Mouse (Mus musculus): ENCODE results near the gene Golga4. TPM values are rescaled to one million over a fixed set of nuclear protein-coding genes. Genes with fewer than 3 reads are reported as not detected.

Golga4 gene
- total and polyA plus RNA-seq, 2 experiments from 2014 or later: 27.2 to 36.8 TPM

- Histone ChIP-seq H3K4me2 (ENCODE audit: low read depth, low read length) (no peak overlapping the region), H3K27me3 (ENCODE audit: insufficient read depth, low read length) (no peaks in the 10 kb centered on the region), H3K4me1 (ENCODE audit: insufficient read depth, low read length) (no peaks in the 10 kb centered on the region), H3K27ac (no peak overlapping the region), H3K36me3 (ENCODE audit: insufficient read depth, low read length) (no peaks in the 10 kb centered on the region), H3K4me3 (ENCODE audit: low read length) (no peak overlapping the region), H3K9me3 (ENCODE audit: low read length) (no peaks in the 10 kb centered on the region), H3K9ac (replicated peaks; ENCODE audit: low read length) (no peak overlapping the region)
- TF ChIP-seq CTCF (IDR thresholded peaks at IDR 0.05; ENCODE audit: low read depth): no peak
- ATAC-seq: no peak
- DNase-seq (ENCODE audit: low spot score): no peak
- WGBS: 48% methylated on average over 7 of the region's 7 CpGs
Measured at GRCm38 (mm10) chr9:118624146-118624545, 118.1 kb downstream of the Golga4 start.

GRCm38 (mm10) chr9:118629763-118630379, 123.8 kb downstream of the Golga4 start:
- no peak for TF ChIP-seq CTCF (IDR thresholded peaks at IDR 0.05; ENCODE audit: low read depth)
- H3K4me3 ChIP-seq (ENCODE audit: low read length): no peak overlapping the region
- DNase-seq (ENCODE audit: low spot score) (no peak), ATAC-seq (no peak)
- no peaks in the 10 kb centered on the region for H3K9me3 ChIP-seq (ENCODE audit: low read length)
- no peaks in the 10 kb centered on the region for H3K4me1 ChIP-seq (ENCODE audit: insufficient read depth, low read length)
- no peak overlapping the region for H3K4me2 ChIP-seq (ENCODE audit: low read depth, low read length)
- no peaks in the 10 kb centered on the region for H3K27me3 ChIP-seq (ENCODE audit: insufficient read depth, low read length)
- 58% methylated on average over 6 of the region's 6 CpGs for WGBS
- no peak overlapping the region for H3K27ac ChIP-seq
- H3K9ac ChIP-seq (replicated peaks; ENCODE audit: low read length): no peak overlapping the region
- no peaks in the 10 kb centered on the region for H3K36me3 ChIP-seq (ENCODE audit: insufficient read depth, low read length)

Other genes starting within 250 kb of the Golga4 start
- gene Eomes, start 28.1 kb upstream of the Golga4 start, total RNA-seq (2014; rRNA removed): 16.2 and 19.4 TPM in 2 replicates
- 8.6 and 8.9 TPM in 2 replicates for gene Eomes, start 28.1 kb upstream of the Golga4 start, polyA plus RNA-seq (2015; fragmentation: Nextera tagmentation; extraction: Ambion mirVana)
- gene Itga9, start 100.4 kb downstream of the Golga4 start, total RNA-seq (2014; rRNA removed): 4.4 and 6.0 TPM in 2 replicates
- 1.5 and 1.7 TPM in 2 replicates for gene Itga9, start 100.4 kb downstream of the Golga4 start, polyA plus RNA-seq (2015; fragmentation: Nextera tagmentation; extraction: Ambion mirVana)